Mouse (Mus musculus) cerebellum, adult 2 months (tissue): ENCODE results near the gene Fmnl2.

Experiments
- CTCF ChIP-seq: fragments of 200-500 bp; IDR thresholded peaks from 2 replicates; pipeline ENCODE4 v1.5.1; 2011; ENCODE audit warnings: low read depth, mild to moderate bottlenecking, control low read depth, low read length, moderate library complexity, borderline replicate concordance; ENCODE audit not compliant: insufficient read depth
- POLR2A ChIP-seq: fragments of 200-500 bp; IDR thresholded peaks from 2 replicates; pipeline ENCODE4 v1.6.1; 2011; ENCODE audit warnings: low read length, control low read depth, borderline replicate concordance; ENCODE audit not compliant: insufficient read depth

- TF ChIP-seq POLR2A (no peak), CTCF (no peak)
These were observed 86.9 kb downstream of the Fmnl2 start for GRCm38 (mm10) chr2:52944594-52944993.
